Mouse (Mus musculus): ENCODE measurements at regions not wholly inside any gene's neighbourhood (a gene's known extent, or its start where the extent isn't known, plus 50 kb on each side); places are given as distances from the start of the nearest gene placed in this dataset.
A peak's percentile ranks its signal among the peaks of the same experiment; 100 is the strongest.
"Not testable (repeated sequence)": the region's sequence is repeated elsewhere in the genome, so short reads cannot be mapped to it uniquely, and the experiment has no call there.

GRCm38 (mm10) chr14:45807767-45808166, 149.8 kb upstream of the Ddhd1 start:
- no peak for DNase-seq

- no peak for DNase-seq
These were observed 151.5 kb upstream of the Ddhd1 start for GRCm38 (mm10) chr14:45809491-45809890.

GRCm38 (mm10) chr14:45810101-45810500, 152.2 kb upstream of the Ddhd1 start:
- DNase-seq, result no peak

GRCm38 (mm10) chr14:45810630-45811029, 152.7 kb upstream of the Ddhd1 start:
- DNase-seq, result no peak

GRCm38 (mm10) chr14:45815598-45815997, 157.7 kb upstream of the Ddhd1 start:
- no peak for DNase-seq

GRCm38 (mm10) chr14:45816611-45817010, 158.7 kb upstream of the Ddhd1 start:
- not testable (repeated sequence) for DNase-seq

- no peak for DNase-seq
These were observed 159.8 kb upstream of the Ddhd1 start for GRCm38 (mm10) chr14:45817756-45818155.

GRCm38 (mm10) chr14:45824601-45825000, 166.7 kb upstream of the Ddhd1 start:
- DNase-seq, result peak; percentile 8

- DNase-seq, result no peak
These were observed 168.1 kb upstream of the Ddhd1 start for GRCm38 (mm10) chr14:45826023-45826422.

GRCm38 (mm10) chr14:45827096-45827495, 169.2 kb upstream of the Ddhd1 start:
- no peak for DNase-seq

GRCm38 (mm10) chr14:45830457-45830856, 172.5 kb upstream of the Ddhd1 start:
- no peak for DNase-seq

GRCm38 (mm10) chr14:45837039-45837438, 179.1 kb upstream of the Ddhd1 start:
- DNase-seq, result peak; percentile 69

- no peak for DNase-seq
These were observed 185.9 kb upstream of the Ddhd1 start for GRCm38 (mm10) chr14:45843829-45844228.

- DNase-seq, result no peak
These were observed 192.6 kb upstream of the Ddhd1 start for GRCm38 (mm10) chr14:45850588-45850987.

GRCm38 (mm10) chr14:45878428-45878827, 220.5 kb upstream of the Ddhd1 start:
- peak; percentile 55 for DNase-seq

GRCm38 (mm10) chr14:45920783-45921182, 262.8 kb upstream of the Ddhd1 start:
- peak; percentile 57 for DNase-seq

- no peak for DNase-seq
These were observed 285.6 kb upstream of the Ddhd1 start for GRCm38 (mm10) chr14:45943581-45943980.

- no peak for DNase-seq
These were observed 286.2 kb upstream of the Ddhd1 start for GRCm38 (mm10) chr14:45944101-45944500.

GRCm38 (mm10) chr14:45944506-45944905, 286.6 kb upstream of the Ddhd1 start:
- DNase-seq, result no peak

- no peak for DNase-seq
These were observed 298.7 kb upstream of the Ddhd1 start for GRCm38 (mm10) chr14:45956624-45957023.

- DNase-seq, result no peak
These were observed 304.5 kb upstream of the Ddhd1 start for GRCm38 (mm10) chr14:45962474-45962873.

GRCm38 (mm10) chr14:45964043-45964442, 306.1 kb upstream of the Ddhd1 start:
- no peak for DNase-seq

- peak; percentile 65 for DNase-seq
These were observed 325.4 kb upstream of the Ddhd1 start for GRCm38 (mm10) chr14:45983206-45983857.

- peak; percentile 64 for DNase-seq
These were observed 326.4 kb upstream of the Ddhd1 start for GRCm38 (mm10) chr14:45984135-45984892.
